Comparison of ENCODE assay signal across 8 mouse cellular contexts in the genomic region with DNA sequence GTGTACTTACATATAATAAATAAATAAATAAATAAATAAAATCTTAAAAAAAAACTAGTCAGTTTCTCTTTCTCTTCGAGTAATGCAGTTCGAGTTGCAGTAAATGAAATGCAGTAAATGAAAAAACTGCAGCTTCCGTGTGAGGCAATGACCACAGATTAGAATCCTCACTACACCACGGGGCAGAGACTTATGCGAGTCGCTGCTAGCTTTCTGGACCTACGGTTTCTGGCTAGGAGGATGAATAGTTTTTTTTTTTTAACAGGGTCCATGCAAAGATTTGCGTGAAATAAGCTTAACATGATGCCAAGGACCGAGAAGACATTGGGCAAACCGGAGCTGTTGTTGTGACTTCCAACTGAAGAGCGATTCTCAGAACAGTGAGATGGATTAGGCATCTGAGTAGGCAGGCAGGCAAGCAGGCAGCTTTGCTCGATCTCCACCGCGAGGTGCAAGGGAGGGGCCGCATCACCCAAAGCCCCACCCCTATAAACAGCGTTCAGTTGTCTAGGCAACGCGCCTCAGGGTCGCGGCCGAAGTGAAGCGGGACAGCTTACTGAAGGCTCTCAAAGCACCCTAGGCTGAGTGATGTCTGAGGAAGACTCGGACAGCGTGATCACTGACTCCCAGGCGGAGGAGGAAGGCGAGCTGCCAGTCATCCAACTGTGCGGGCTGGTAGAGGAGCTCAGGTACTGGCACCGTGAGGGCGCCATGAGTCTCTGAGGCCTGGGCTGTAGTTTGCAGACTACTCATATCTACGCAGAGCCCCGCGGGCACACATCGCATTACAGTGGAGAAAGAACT. TPM values are rescaled to one million over a fixed set of nuclear protein-coding genes. Genes with fewer than 3 reads are reported as not detected.
A peak's percentile ranks its signal among the peaks of the same experiment; 100 is the strongest.
DNase-seq lines count a peak whose midpoint lies in the region; ATAC-seq lines count a peak whose summit lies in the region.

Ccdc113 (plus strand) TSS at position 502 of the 804 bp plus-strand sequence.

- ATAC-seq in intestine, embryonic 16.5 days, result peak; percentile 92

- no peaks in the 10 kb centered on the region for H3K36me3 ChIP-seq in intestine, embryonic 16.5 days (ENCODE audit: control insufficient read depth, insufficient read depth, low read length)
- no peaks in the 10 kb centered on the region for H3K36me3 ChIP-seq in limb, embryonic 10.5 days

- H3K9me3 ChIP-seq in intestine, embryonic 16.5 days (ENCODE audit: control insufficient read depth, low read length), result no peaks in the 10 kb centered on the region
- H3K9me3 ChIP-seq in limb, embryonic 10.5 days (replicated peaks), result no peaks in the 10 kb centered on the region

- peak within 1 kb of the TSS; percentile 83 for H3K4me2 ChIP-seq in intestine, embryonic 16.5 days (ENCODE audit: low read depth, low read length)

- no peak within 1 kb of the TSS for H3K27ac ChIP-seq in intestine, embryonic 16.5 days (ENCODE audit: low read length)
- no peak within 1 kb of the TSS for H3K27ac ChIP-seq in limb, embryonic 10.5 days

- no peaks in the 10 kb centered on the region for H3K27me3 ChIP-seq in intestine, embryonic 16.5 days (replicated peaks; ENCODE audit: control insufficient read depth, insufficient read depth, low read length)
- no peaks in the 10 kb centered on the region for H3K27me3 ChIP-seq in limb, embryonic 10.5 days (ENCODE audit: low read depth, poor library complexity, severe bottlenecking)

- peak; percentile 92 for DNase-seq in heart, adult 11 months
- DNase-seq in heart, adult 8-10 months (ENCODE audit: low spot score), result no peak
- peak; percentile 79 for DNase-seq in embryo, embryonic 10 days (ENCODE audit: low spot score)
- DNase-seq in gastrocnemius, postnatal 14 days, result peak; percentile 26
- peak; percentile 71 for DNase-seq in limb, embryonic 10.5 days (ENCODE audit: low spot score)
- peak; percentile 78 for DNase-seq in mesoderm, embryonic 11.5 days (ENCODE audit: low read depth, low spot score)
- peak; percentile 44 for DNase-seq in right cerebral cortex, postnatal 14 days

- peaks cover 9% of the 10 kb centered on the region; the same call in 1 of the 2 replicates for H3K4me1 ChIP-seq in intestine, embryonic 16.5 days (ENCODE audit: control insufficient read depth, insufficient read depth, low read length)
- H3K4me1 ChIP-seq in limb, embryonic 10.5 days, result peaks cover 6% of the 10 kb centered on the region; the same call in 1 of the 2 replicates

- intact Hi-C loops in gastrocnemius, postnatal 14 days (cut with DNase I; ENCODE audit: low total_unique reads), result no loop called here

- H3K9ac ChIP-seq in intestine, embryonic 16.5 days (ENCODE audit: low read depth, low read length), result peak within 1 kb of the TSS; percentile 60; the same call in 1 of the 2 replicates

- WGBS in intestine, embryonic 16.5 days, result 8% methylated on average over 33 of the region's 33 CpGs
- WGBS in limb, embryonic 10.5 days, result 13% methylated on average over 33 of the region's 33 CpGs

- H3K4me3 ChIP-seq in intestine, embryonic 16.5 days (ENCODE audit: low read length), result peak within 1 kb of the TSS; percentile 51
- H3K4me3 ChIP-seq in limb, embryonic 10.5 days, result peak within 1 kb of the TSS; percentile 56

RNA-seq across cellular contexts. Expression of gene Ccdc113, which starts in this region (rescaled TPM):
- not detected for total RNA-seq in heart, adult 8-10 months (2022)
- not detected for total RNA-seq in gastrocnemius, postnatal 14 days (2021)
- polyA plus RNA-seq in intestine, embryonic 16.5 days (2015; fragmentation: Nextera tagmentation; extraction: Ambion mirVana), result 0.13 TPM in 1 of 2 replicates, not detected in the other
- polyA plus RNA-seq in limb, embryonic 10.5 days (2016; fragmentation: Nextera tagmentation; extraction: Ambion mirVana), result 0.11 TPM in 1 of 2 replicates, not detected in the other

Comparison
In these comparisons a context has a peak if more than half of its experiments do, and no peak if none do; other contexts are left out.
1. Peak in DNase-seq in gastrocnemius, postnatal 14 days; RNA of the gene not detected or under 1 TPM.
2. Peak in ATAC-seq, H3K4me3 ChIP-seq, H3K9ac ChIP-seq and H3K4me2 ChIP-seq in intestine, embryonic 16.5 days; RNA of the gene not detected or under 1 TPM.
3. Peak in DNase-seq and H3K4me3 ChIP-seq in limb, embryonic 10.5 days; RNA of the gene not detected or under 1 TPM.